Mouse (Mus musculus): ENCODE data around the gene Olfr56.
"Not testable (repeated sequence)": the region's sequence is repeated elsewhere in the genome, so short reads cannot be mapped to it uniquely, and the experiment has no call there.

GRCm38 (mm10) chr11:49063713-49064469 is 85.2 kb downstream of the Olfr56 start, which contains the start of gene Tgtp2:
- not testable (repeated sequence) for TF ChIP-seq EP300, CTCF (IDR thresholded peaks at IDR 0.05)

All from lung, postnatal 0 days (tissue).